21 mouse cellular contexts compared by ENCODE assay signal in the genomic region with DNA sequence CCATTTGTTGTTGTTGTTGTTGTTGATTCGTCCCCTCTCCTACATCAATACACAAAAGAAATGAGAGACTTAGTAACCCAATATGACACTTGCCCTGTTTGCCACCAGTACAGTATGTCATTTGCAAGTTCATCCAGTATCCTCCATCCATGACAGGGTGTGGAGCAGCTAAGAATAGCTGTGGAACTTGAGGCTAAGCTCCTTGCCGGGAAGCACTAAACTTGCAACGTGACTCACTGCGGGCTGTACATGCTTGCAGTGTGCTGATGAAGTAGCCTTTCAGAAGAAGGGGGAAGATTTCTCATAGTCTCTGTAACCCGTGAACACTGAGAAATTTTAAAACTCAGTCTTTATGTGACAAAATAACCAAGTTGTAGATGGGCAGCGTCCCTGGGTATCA. TPM values are rescaled to one million over a fixed set of nuclear protein-coding genes. Genes with fewer than 3 reads are reported as not detected.
A peak's percentile ranks its signal among the peaks of the same experiment; 100 is the strongest.
DNase-seq lines count a peak whose midpoint lies in the region; ATAC-seq and TF ChIP-seq lines count a peak whose summit lies in the region.
"Had no signal": no experiment of that assay in that cellular context is flagged by ENCODE, and none has a peak within 500 bp of the region (broad histone marks: within the 10 kb centered on the region; RNA-seq: fewer than 3 reads in every experiment).

No protein-coding gene starts in this region.

- no peak overlapping the region for H3K4me3 ChIP-seq in heart, embryonic 11.5 days (ENCODE audit: low read depth, low read length)
- H3K4me3 ChIP-seq in intestine, postnatal 0 days (ENCODE audit: low read depth, low read length): no peak overlapping the region
- H3K4me3 ChIP-seq: neural tube, embryonic 12.5 days had no signal

- no peak for TF ChIP-seq CTCF in intestine, postnatal 0 days (IDR thresholded peaks at IDR 0.05; ENCODE audit: low read depth)

- H3K27me3 ChIP-seq in heart, embryonic 11.5 days (ENCODE audit: control insufficient read depth, insufficient read depth, low read length): no peaks in the 10 kb centered on the region
- H3K27me3 ChIP-seq in intestine, postnatal 0 days (replicated peaks; ENCODE audit: control insufficient read depth, insufficient read depth, low read length): no peaks in the 10 kb centered on the region
- H3K27me3 ChIP-seq: CH12.LX; neural tube, embryonic 12.5 days had no signal

- whole genome bisulfite sequencing in heart, embryonic 11.5 days (ENCODE audit: insufficient replicate concordance): 55% methylated on average over 6 of the region's 6 CpGs
- WGBS in intestine, postnatal 0 days: 74% methylated on average over 6 of the region's 6 CpGs

- peak overlapping the region; percentile 32 for H3K4me2 ChIP-seq in heart, embryonic 11.5 days
- H3K4me2 ChIP-seq in intestine, postnatal 0 days (replicated peaks; ENCODE audit: low read depth): no peak overlapping the region
- H3K4me2 ChIP-seq: neural tube, embryonic 12.5 days had no signal

- H3K9me3 ChIP-seq in heart, embryonic 11.5 days (replicated peaks; ENCODE audit: control insufficient read depth, low read length): no peaks in the 10 kb centered on the region
- H3K9me3 ChIP-seq in intestine, postnatal 0 days (ENCODE audit: control insufficient read depth): no peaks in the 10 kb centered on the region
- H3K9me3 ChIP-seq: neural tube, embryonic 12.5 days had no signal

- H3K4me1 ChIP-seq in heart, embryonic 11.5 days (ENCODE audit: control insufficient read depth, insufficient read depth, low read length): peaks cover 9% of the 10 kb centered on the region
- no peaks in the 10 kb centered on the region for H3K4me1 ChIP-seq in intestine, postnatal 0 days (replicated peaks; ENCODE audit: control insufficient read depth, insufficient read depth, low read length)
- H3K4me1 ChIP-seq: neural tube, embryonic 12.5 days had no signal

- peak overlapping the region; percentile 66 for H3K27ac ChIP-seq in heart, embryonic 11.5 days (ENCODE audit: low read depth, low read length)
- no peak overlapping the region for H3K27ac ChIP-seq in intestine, postnatal 0 days (ENCODE audit: low read depth, low read length)
- H3K27ac ChIP-seq: neural tube, embryonic 12.5 days had no signal

- DNase-seq in gastrocnemius, adult 18-20 months (ENCODE audit: low spot score): peak; percentile 74
- no peak for DNase-seq in gastrocnemius, postnatal 4 days (ENCODE audit: low spot score in 2 of 2)
- peak; percentile 40 to 47 for DNase-seq in gastrocnemius, adult 8-10 months (ENCODE audit: low spot score in 2 of 2)
- peak; percentile 30 for DNase-seq in heart, postnatal 4 days
- no peak for DNase-seq in thymus, postnatal 10 days (ENCODE audit: low spot score in 2 of 2)
- DNase-seq: adrenal gland, adult 8-10 months; cerebellum, adult 11-12 months; cerebellum, postnatal 36 days; kidney, adult 9 months; kidney, postnatal 4 days; liver, postnatal 0 days; lung, postnatal 36 days; right cerebral cortex, postnatal 14 days; thymus, postnatal 4 days had no signal

- no peaks in the 10 kb centered on the region for H3K36me3 ChIP-seq in heart, embryonic 11.5 days (ENCODE audit: control insufficient read depth, insufficient read depth, low read length)
- H3K36me3 ChIP-seq in intestine, postnatal 0 days (ENCODE audit: control insufficient read depth, insufficient read depth): no peaks in the 10 kb centered on the region
- H3K36me3 ChIP-seq: neural tube, embryonic 12.5 days had no signal

- H3K9ac ChIP-seq in heart, embryonic 11.5 days (ENCODE audit: low read depth, low read length): no peak overlapping the region
- no peak overlapping the region for H3K9ac ChIP-seq in intestine, postnatal 0 days (ENCODE audit: low read depth, low read length)
- H3K9ac ChIP-seq: liver, postnatal 0 days; neural tube, embryonic 12.5 days had no signal

- no peak for ATAC-seq in heart, embryonic 11.5 days (replicated peaks; ENCODE audit: insufficient number of reproducible peaks, low FRiP score, low TSS enrichment)
- no peak for ATAC-seq in intestine, postnatal 0 days
- ATAC-seq in granulocyte monocyte progenitor cell, adult 5-6 weeks (replicated peaks; ENCODE audit: poor library complexity, severe bottlenecking): no peak
- ATAC-seq: inflammation-experienced regulatory T-cells, adult 6 months; liver, postnatal 0 days had no signal

RNA-seq across cellular contexts. Expression of a gene that starts 42.2 kb away (rescaled TPM):
- total RNA-seq in gastrocnemius, adult 18-20 months (2021): 100 to 1,000 TPM in 1 of 2 experiments, 10 to 100 TPM in 1; 88.0 to 103 TPM
- 100 to 1,000 TPM; 110 to 113 TPM for total RNA-seq in gastrocnemius, postnatal 4 days (2021)
- total RNA-seq in gastrocnemius, adult 8-10 months (2022): 100 to 1,000 TPM in 2 of 4 experiments, 10 to 100 TPM in 2; 83.4 to 114 (median 97.6) TPM
- 76.2 and 78.5 TPM in 2 replicates for polyA plus RNA-seq in heart, embryonic 11.5 days (2014; fragmentation: Nextera tagmentation; extraction: Ambion mirVana)
- total RNA-seq in heart, postnatal 4 days (2021): 100 to 1,000 TPM; 159 to 165 TPM
- polyA plus RNA-seq in intestine, postnatal 0 days (2015; fragmentation: Nextera tagmentation; extraction: Ambion mirVana): 0.47 and 0.52 TPM in 2 replicates
- total RNA-seq in granulocyte monocyte progenitor cell, adult 5-6 weeks (2014; fragmentation: Nextera tagmentation): not detected in 2 replicates
- not detected in 2 replicates for total RNA-seq in granulocyte monocyte progenitor cell, adult 5-6 weeks (2017)
- total RNA-seq: CH12.LX; hematopoietic stem cell, adult 5-6 weeks had no signal
- polyA plus RNA-seq: liver, postnatal 0 days had no signal

Comparison
In these comparisons a context has a peak if more than half of its experiments do, and no peak if none do; other contexts are left out.
1. DNase-seq: peak in gastrocnemius, adult 18-20 months (single experiment), gastrocnemius, adult 8-10 months (2 of 2) and heart, postnatal 4 days (single experiment); none in gastrocnemius, postnatal 4 days (0 of 2) and thymus, postnatal 10 days (0 of 2).
2. RNA of a gene that starts 42.2 kb away (total RNA-seq): 159 to 165 TPM in heart, postnatal 4 days, 110 to 113 TPM in gastrocnemius, postnatal 4 days, 83.4 to 114 TPM in gastrocnemius, adult 8-10 months and 88.0 to 103 TPM in gastrocnemius, adult 18-20 months; not detected in granulocyte monocyte progenitor cell, adult 5-6 weeks; every median in the first group is over 10 times any median in the second.